Mouse (Mus musculus): ENCODE data around the gene Oasl1. TPM values are rescaled to one million over a fixed set of nuclear protein-coding genes. Genes with fewer than 3 reads are reported as not detected.
A peak's percentile ranks its signal among the peaks of the same experiment; 100 is the strongest.
"Not testable (repeated sequence)": the region's sequence is repeated elsewhere in the genome, so short reads cannot be mapped to it uniquely, and the experiment has no call there.

The Oasl1 gene
- total and polyA plus RNA-seq, 2 experiments, result 5.8 to 16.8 TPM

- no peak for DNase-seq (ENCODE audit: extremely low read depth, low read depth, low spot score)
- H3K27ac ChIP-seq (replicated peaks; ENCODE audit: insufficient read depth, low read depth, low read length), result no peak overlapping the region
- no peaks in the 10 kb centered on the region for H3K27me3 ChIP-seq (ENCODE audit: control insufficient read depth, insufficient read depth, low read length)
- no peak overlapping the region for H3K9ac ChIP-seq (ENCODE audit: low read depth, low read length)
- no peak for TF ChIP-seq POLR2A (IDR thresholded peaks at IDR 0.05; ENCODE audit: extremely low read depth, insufficient read depth, low read length)
- no peak for TF ChIP-seq CTCF (IDR thresholded peaks at IDR 0.05; ENCODE audit: low read depth, low read length)
- no peak overlapping the region for H3K4me3 ChIP-seq (ENCODE audit: insufficient read depth, low read depth, low read length)
- 0 out of 2 replicates have a peak, but pooled peaks cover 2% of the 10 kb centered on the region for H3K79me2 ChIP-seq (ENCODE audit: control insufficient read depth, insufficient read depth, low read length)
- 0 out of 2 replicates have a peak, but pooled peaks cover 3% of the 10 kb centered on the region for H3K36me3 ChIP-seq (ENCODE audit: control insufficient read depth, insufficient read depth, low read length)
- peaks cover 12% of the 10 kb centered on the region for H3K4me1 ChIP-seq (ENCODE audit: control insufficient read depth, insufficient read depth, low read length)
- WGBS, result 62% methylated on average over 5 of the region's 5 CpGs
Observed at GRCm38 (mm10) chr5:114931626-114932025, 8.6 kb downstream of the Oasl1 start.

GRCm38 (mm10) chr5:114933206-114933605 lies 10.2 kb downstream of the Oasl1 start:
- Histone ChIP-seq H3K36me3 (ENCODE audit: control insufficient read depth, insufficient read depth, low read length) (peaks cover 3% of the 10 kb centered on the region; the same call in 1 of the 2 replicates), H3K27ac (replicated peaks; ENCODE audit: insufficient read depth, low read depth, low read length) (peak overlapping the region; percentile 72), H3K9ac (ENCODE audit: low read depth, low read length) (no peak overlapping the region), H3K4me1 (ENCODE audit: control insufficient read depth, insufficient read depth, low read length) (peaks cover 12% of the 10 kb centered on the region), H3K4me3 (ENCODE audit: insufficient read depth, low read depth, low read length) (no peak overlapping the region), H3K27me3 (ENCODE audit: control insufficient read depth, insufficient read depth, low read length) (no peaks in the 10 kb centered on the region), H3K79me2 (ENCODE audit: control insufficient read depth, insufficient read depth, low read length) (no peaks in the 10 kb centered on the region)
- peak; percentile 92 for DNase-seq (ENCODE audit: extremely low read depth, low read depth, low spot score)
- 30% methylated on average over 8 of the region's 8 CpGs for WGBS
- TF ChIP-seq POLR2A (IDR thresholded peaks at IDR 0.05; ENCODE audit: extremely low read depth, insufficient read depth, low read length) (no peak), CTCF (IDR thresholded peaks at IDR 0.05; ENCODE audit: low read depth, low read length) (no peak)

GRCm38 (mm10) chr5:114935838-114936237 lies 12.8 kb downstream of the Oasl1 start:
- peaks cover 12% of the 10 kb centered on the region for H3K4me1 ChIP-seq (ENCODE audit: control insufficient read depth, insufficient read depth, low read length)
- peaks cover 2% of the 10 kb centered on the region; the same call in 1 of the 2 replicates for H3K36me3 ChIP-seq (ENCODE audit: control insufficient read depth, insufficient read depth, low read length)
- whole genome bisulfite sequencing, result 69% methylated on average over 3 of the region's 3 CpGs
- DNase-seq (ENCODE audit: extremely low read depth, low read depth, low spot score), result no peak
- no peaks in the 10 kb centered on the region for H3K79me2 ChIP-seq (ENCODE audit: control insufficient read depth, insufficient read depth, low read length)
- no peak overlapping the region for H3K27ac ChIP-seq (replicated peaks; ENCODE audit: insufficient read depth, low read depth, low read length)
- no peaks in the 10 kb centered on the region for H3K27me3 ChIP-seq (ENCODE audit: control insufficient read depth, insufficient read depth, low read length)
- no peak for TF ChIP-seq POLR2A (IDR thresholded peaks at IDR 0.05; ENCODE audit: extremely low read depth, insufficient read depth, low read length)
- TF ChIP-seq CTCF (IDR thresholded peaks at IDR 0.05; ENCODE audit: low read depth, low read length), result no peak
- no peak overlapping the region for H3K4me3 ChIP-seq (ENCODE audit: insufficient read depth, low read depth, low read length)
- no peak overlapping the region for H3K9ac ChIP-seq (ENCODE audit: low read depth, low read length)

GRCm38 (mm10) chr5:114941138-114941537 lies 18.1 kb downstream of the Oasl1 start:
- H3K36me3 ChIP-seq (ENCODE audit: control insufficient read depth, insufficient read depth, low read length); H3K27ac ChIP-seq (replicated peaks; ENCODE audit: insufficient read depth, low read depth, low read length); H3K4me3 ChIP-seq (ENCODE audit: insufficient read depth, low read depth, low read length); H3K4me1 ChIP-seq (ENCODE audit: control insufficient read depth, insufficient read depth, low read length); H3K79me2 ChIP-seq (ENCODE audit: control insufficient read depth, insufficient read depth, low read length); DNase-seq (ENCODE audit: extremely low read depth, low read depth, low spot score); H3K27me3 ChIP-seq (ENCODE audit: control insufficient read depth, insufficient read depth, low read length); H3K9ac ChIP-seq (ENCODE audit: low read depth, low read length): not testable (repeated sequence)
- peak; percentile 8; the same call in 1 of the 2 replicates for TF ChIP-seq CTCF (IDR thresholded peaks at IDR 0.05; ENCODE audit: low read depth, low read length)
- WGBS, result 29% methylated on average over 3 of the region's 3 CpGs

- no peak for TF ChIP-seq CTCF (IDR thresholded peaks at IDR 0.05; ENCODE audit: low read depth, low read length)
- TF ChIP-seq POLR2A (IDR thresholded peaks at IDR 0.05; ENCODE audit: extremely low read depth, insufficient read depth, low read length), result peak; percentile 57
- H3K4me3 ChIP-seq (ENCODE audit: insufficient read depth, low read depth, low read length), result peak within 1 kb of the TSS; percentile 86
- H3K9ac ChIP-seq (ENCODE audit: low read depth, low read length), result peak within 1 kb of the TSS; percentile 77
- no peaks in the 10 kb centered on the region for H3K27me3 ChIP-seq (ENCODE audit: control insufficient read depth, insufficient read depth, low read length)
- WGBS, result 2% methylated on average over 39 of the region's 39 CpGs
- peak within 1 kb of the TSS; percentile 6 for H3K27ac ChIP-seq (replicated peaks; ENCODE audit: insufficient read depth, low read depth, low read length)
- DNase-seq (ENCODE audit: extremely low read depth, low read depth, low spot score), result peak; percentile 79
- H3K4me1 ChIP-seq (ENCODE audit: control insufficient read depth, insufficient read depth, low read length), result peaks cover 2% of the 10 kb centered on the region; the same call in 1 of the 2 replicates
- H3K36me3 ChIP-seq (ENCODE audit: control insufficient read depth, insufficient read depth, low read length), result no peaks in the 10 kb centered on the region; the same call in 1 of the 2 replicates
- H3K79me2 ChIP-seq (ENCODE audit: control insufficient read depth, insufficient read depth, low read length), result peaks cover 3% of the 10 kb centered on the region; the same call in 1 of the 2 replicates
Observed at GRCm38 (mm10) chr5:114942074-114942765, 19.2 kb downstream of the Oasl1 start, which contains the start of gene 2210016L21Rik. Gene 2210016L21Rik, plus strand, starts transcription at chr5:114942158.

GRCm38 (mm10) chr5:114942766-114943130 lies 19.7 kb downstream of the Oasl1 start:
- WGBS, result 43% methylated on average over 4 of the region's 4 CpGs
- TF ChIP-seq CTCF (IDR thresholded peaks at IDR 0.05; ENCODE audit: low read depth, low read length) (no peak), POLR2A (IDR thresholded peaks at IDR 0.05; ENCODE audit: extremely low read depth, insufficient read depth, low read length) (no peak)
- no peaks in the 10 kb centered on the region; the same call in 1 of the 2 replicates for H3K36me3 ChIP-seq (ENCODE audit: control insufficient read depth, insufficient read depth, low read length)
- H3K4me3 ChIP-seq (ENCODE audit: insufficient read depth, low read depth, low read length), result peak overlapping the region; percentile 86
- H3K79me2 ChIP-seq (ENCODE audit: control insufficient read depth, insufficient read depth, low read length), result peaks cover 3% of the 10 kb centered on the region; the same call in 1 of the 2 replicates
- no peaks in the 10 kb centered on the region for H3K27me3 ChIP-seq (ENCODE audit: control insufficient read depth, insufficient read depth, low read length)
- H3K27ac ChIP-seq (replicated peaks; ENCODE audit: insufficient read depth, low read depth, low read length), result no peak overlapping the region
- DNase-seq (ENCODE audit: extremely low read depth, low read depth, low spot score), result no peak
- H3K9ac ChIP-seq (ENCODE audit: low read depth, low read length), result no peak overlapping the region; the same call in 1 of the 2 replicates
- peaks cover 2% of the 10 kb centered on the region; the same call in 1 of the 2 replicates for H3K4me1 ChIP-seq (ENCODE audit: control insufficient read depth, insufficient read depth, low read length)

Measured in liver, adult 2 months (tissue).